Mouse (Mus musculus) myocyte (in vitro differentiated cells): ENCODE measurements at regions not wholly inside any gene's neighbourhood (a gene's known extent, or its start where the extent isn't known, plus 50 kb on each side); places are given as distances from the start of the nearest gene placed in this dataset.

Source experiments
- H3K27me3 ChIP-seq: one replicate; pipeline ENCODE4 v1.6.1; 2011; ENCODE audit not compliant: control insufficient read depth, insufficient read depth, insufficient read length
- H3K36me3 ChIP-seq: one replicate; pipeline ENCODE4 v1.6.1; 2011; ENCODE audit not compliant: control insufficient read depth, insufficient read depth
- H3K4me2 ChIP-seq: one replicate; pipeline ENCODE4 v1.6.1; 2011; ENCODE audit warnings: low read depth, control low read depth
- H3K4me3 ChIP-seq: one replicate; pipeline ENCODE4 v1.5.1; 2011; ENCODE audit warnings: mild to moderate bottlenecking, control low read depth, moderate library complexity
- H3K79me2 ChIP-seq: one replicate; pipeline ENCODE4 v1.6.1; 2011; ENCODE audit not compliant: control insufficient read depth, insufficient read depth
- H3ac ChIP-seq: one replicate; pipeline ENCODE4 v1.6.1; 2011; ENCODE audit not compliant: control insufficient read depth, insufficient read length
- CEBPB ChIP-seq: IDR thresholded peaks from 2 replicates; pipeline ENCODE4 v1.6.1; 2011; ENCODE audit warnings: mild to moderate bottlenecking, moderate library complexity; ENCODE audit not compliant: poor library complexity, insufficient read depth, severe bottlenecking
- E2F4 ChIP-seq: IDR thresholded peaks from one replicate; pipeline ENCODE4 v1.6.1; 2011; ENCODE audit warnings: mild to moderate bottlenecking, control low read depth, moderate library complexity; ENCODE audit not compliant: insufficient read depth
- MAX ChIP-seq: IDR thresholded peaks from one replicate; pipeline ENCODE4 v1.6.1; 2011; ENCODE audit warnings: low read depth, mild to moderate bottlenecking, control low read depth
- MYOD1 ChIP-seq, 3 experiments: IDR thresholded peaks; one replicate each; pipeline ENCODE4 v1.6.1; 2011; ENCODE audit warnings: control low read depth in 2 of 3, low read depth in 2 of 3, mild to moderate bottlenecking in 2 of 3, moderate library complexity in 1 of 3; ENCODE audit not compliant: insufficient read length in 2 of 3, control insufficient read depth in 1 of 3
- MYOG ChIP-seq, 3 experiments: IDR thresholded peaks; one replicate each; pipeline ENCODE4 v1.6.1; 2011; ENCODE audit warnings: control low read depth in 2 of 3, low read depth in 2 of 3, mild to moderate bottlenecking in 2 of 3; ENCODE audit not compliant: insufficient read length in 2 of 3, control insufficient read depth in 1 of 3, insufficient read depth in 1 of 3
- POLR2A ChIP-seq: IDR thresholded peaks from one replicate; pipeline ENCODE4 v1.6.1; 2011; ENCODE audit warnings: low read depth, mild to moderate bottlenecking, control low read depth, moderate library complexity; ENCODE audit not compliant: insufficient read length
- POLR2AphosphoS2 ChIP-seq: IDR thresholded peaks from one replicate; pipeline ENCODE4 v1.6.1; 2011; ENCODE audit warnings: low read depth, control low read depth; ENCODE audit not compliant: insufficient read length
- REST ChIP-seq: IDR thresholded peaks from one replicate; pipeline ENCODE4 v1.6.1; 2011; ENCODE audit warnings: mild to moderate bottlenecking, control low read depth, moderate library complexity; ENCODE audit not compliant: insufficient read depth, insufficient read length
- SRF ChIP-seq: IDR thresholded peaks from one replicate; pipeline ENCODE4 v1.6.1; 2011; ENCODE audit warnings: low read depth; ENCODE audit not compliant: control insufficient read depth, insufficient read length
- TCF12 ChIP-seq: IDR thresholded peaks from one replicate; pipeline ENCODE4 v1.6.1; 2011; ENCODE audit warnings: mild to moderate bottlenecking, control low read depth; ENCODE audit not compliant: poor library complexity, insufficient read depth, severe bottlenecking
- TCF3 ChIP-seq: IDR thresholded peaks from one replicate; pipeline ENCODE4 v1.6.1; 2011; ENCODE audit warnings: low read depth, control low read depth; ENCODE audit not compliant: insufficient read length
- USF1 ChIP-seq: IDR thresholded peaks from one replicate; pipeline ENCODE4 v1.6.1; 2011; ENCODE audit warnings: low read depth, mild to moderate bottlenecking, control low read depth, moderate library complexity

GRCm38 (mm10) chr6:50986270-50986924 is 332.2 kb upstream of the Npvf start:
- Histone ChIP-seq H3K4me2 (no peak overlapping the region), H3K4me3 (no peak overlapping the region), H3K36me3 (no peaks in the 10 kb centered on the region), H3K79me2 (no peaks in the 10 kb centered on the region), H3ac (no peak overlapping the region), H3K27me3 (no peaks in the 10 kb centered on the region)
- no peak for TF ChIP-seq TCF12
- TF ChIP-seq MYOD1 (IDR thresholded peaks at IDR 0.05; ENCODE audit: control insufficient read depth in 1 of 3, insufficient read length in 2 of 3, low read depth in 2 of 3) = no peak
- no peak for TF ChIP-seq MYOG (IDR thresholded peaks at IDR 0.05; ENCODE audit: control insufficient read depth in 1 of 3, insufficient read depth in 1 of 3, insufficient read length in 2 of 3, low read depth in 2 of 3)
- TF ChIP-seq TCF3 = no peak
- TF ChIP-seq POLR2A = no peak
- TF ChIP-seq SRF = no peak
- TF ChIP-seq USF1 = no peak
- TF ChIP-seq E2F4 = no peak
- no peak for TF ChIP-seq POLR2AphosphoS2
- no peak for TF ChIP-seq REST
- no peak for TF ChIP-seq CEBPB
- no peak for TF ChIP-seq MAX

GRCm38 (mm10) chr6:50988561-50988960 is 334.3 kb upstream of the Npvf start:
- Histone ChIP-seq H3K27me3 (no peaks in the 10 kb centered on the region), H3K4me2 (no peak overlapping the region), H3ac (no peak overlapping the region), H3K79me2 (no peaks in the 10 kb centered on the region), H3K4me3 (no peak overlapping the region), H3K36me3 (no peaks in the 10 kb centered on the region)
- TF ChIP-seq E2F4 (no peak), TCF3 (no peak), POLR2A (no peak), POLR2AphosphoS2 (no peak), MYOG (IDR thresholded peaks at IDR 0.05; ENCODE audit: control insufficient read depth in 1 of 3, insufficient read depth in 1 of 3, insufficient read length in 2 of 3, low read depth in 2 of 3) (no peak)

- H3K4me3 ChIP-seq = no peak overlapping the region
- H3ac ChIP-seq = no peak overlapping the region
- TF ChIP-seq MAX = no peak
- TF ChIP-seq TCF12 = no peak
- no peak for TF ChIP-seq POLR2A
- no peak for TF ChIP-seq CEBPB
- no peaks in the 10 kb centered on the region for H3K27me3 ChIP-seq
- H3K4me2 ChIP-seq = no peak overlapping the region
- H3K36me3 ChIP-seq = no peaks in the 10 kb centered on the region
- H3K79me2 ChIP-seq = no peaks in the 10 kb centered on the region
Measured at GRCm38 (mm10) chr6:50991528-50992125, 337.4 kb upstream of the Npvf start.

- Histone ChIP-seq H3K36me3 (no peaks in the 10 kb centered on the region), H3K4me3 (no peak overlapping the region), H3K27me3 (no peaks in the 10 kb centered on the region), H3K79me2 (no peaks in the 10 kb centered on the region), H3K4me2 (no peak overlapping the region), H3ac (no peak overlapping the region)
- TF ChIP-seq USF1 = no peak
Measured at GRCm38 (mm10) chr6:50993952-50994351, 339.7 kb upstream of the Npvf start.

- Histone ChIP-seq H3K27me3 (no peaks in the 10 kb centered on the region), H3K79me2 (no peaks in the 10 kb centered on the region), H3ac (no peak overlapping the region), H3K4me3 (no peak overlapping the region), H3K36me3 (no peaks in the 10 kb centered on the region), H3K4me2 (no peak overlapping the region)
- TF ChIP-seq CEBPB (no peak), TCF3 (no peak), USF1 (no peak), POLR2A (no peak), POLR2AphosphoS2 (no peak), MYOG (IDR thresholded peaks at IDR 0.05; ENCODE audit: control insufficient read depth in 1 of 3, insufficient read depth in 1 of 3, insufficient read length in 2 of 3, low read depth in 2 of 3) (no peak), TCF12 (no peak), MYOD1 (IDR thresholded peaks at IDR 0.05; ENCODE audit: control insufficient read depth in 1 of 3, insufficient read length in 2 of 3, low read depth in 2 of 3) (no peak), MAX (no peak), SRF (no peak), REST (no peak), E2F4 (no peak)
Measured at GRCm38 (mm10) chr6:51002713-51003112, 348.5 kb upstream of the Npvf start.
